Mouse (Mus musculus) kidney, embryonic 14.5 days (tissue): ENCODE results near the gene Trmo. TPM values are rescaled to one million over a fixed set of nuclear protein-coding genes. Genes with fewer than 3 reads are reported as not detected.

Source experiments
- ATAC-seq: fragments of 200-750 bp; cut with Nextera tagmentation; 2 replicates; pipeline ENCODE4 v1.8.0; 2017; ENCODE audit warnings: moderate number of reproducible peaks, mild to moderate bottlenecking, moderate TSS enrichment, moderate library complexity; ENCODE audit not compliant: low FRiP score, low TSS enrichment
- H3K27ac ChIP-seq: fragments of 300-500 bp; sonication (generic); 2 replicates; pipeline ENCODE4 v1.5.1; 2014; ENCODE audit warnings: low read depth, mild to moderate bottlenecking, low read length, moderate library complexity, mixed read lengths
- H3K27me3 ChIP-seq: fragments of 300-500 bp; sonication (generic); 2 replicates; pipeline ENCODE4 v1.6.1; 2014; ENCODE audit warnings: mild to moderate bottlenecking, low read length; ENCODE audit not compliant: control insufficient read depth, insufficient read depth
- H3K36me3 ChIP-seq: fragments of 300-500 bp; sonication (generic); 2 replicates; pipeline ENCODE4 v1.6.1; 2014; ENCODE audit warnings: low read length, mixed read lengths; ENCODE audit not compliant: control insufficient read depth, insufficient read depth
- H3K4me1 ChIP-seq: fragments of 300-500 bp; sonication (generic); 2 replicates; pipeline ENCODE4 v1.6.1; 2014; ENCODE audit warnings: low read length, mixed read lengths; ENCODE audit not compliant: control insufficient read depth, insufficient read depth
- H3K4me2 ChIP-seq: fragments of 300-500 bp; sonication (generic); replicated peaks from 2 replicates; pipeline ENCODE4 v1.6.1; 2014; ENCODE audit warnings: low read depth, mild to moderate bottlenecking, low read length
- H3K4me3 ChIP-seq: fragments of 300-500 bp; sonication (generic); 2 replicates; pipeline ENCODE4 v1.5.1; 2014; ENCODE audit warnings: mild to moderate bottlenecking, low read length
- H3K9ac ChIP-seq: fragments of 300-500 bp; sonication (generic); 2 replicates; pipeline ENCODE4 v1.6.1; 2014; ENCODE audit warnings: low read depth, mild to moderate bottlenecking, low read length, moderate library complexity
- H3K9me3 ChIP-seq: fragments of 300-500 bp; sonication (generic); 2 replicates; pipeline ENCODE4 v1.6.1; 2016; ENCODE audit warnings: low read length; ENCODE audit not compliant: control insufficient read depth
- WGBS: fragments of 180-500 bp; shearing (Covaris S2); extraction: QIAGEN DNeasy Blood & Tissue Kit; methylation state at CpG from one replicate; pipeline ENCODE4 v1.1.7; 2014; 5-methylcytosine and 5-hydroxymethylcytosine counted together
- polyA plus RNA-seq: library from polyadenylated mRNA; unstranded; fragments of >200 nt; fragmentation: Nextera tagmentation; extraction: Ambion mirVana; gene quantifications from 2 replicates; pipeline ENCODE4 v1.2.1, GENCODE M21; 2014

Gene Trmo
- polyA plus RNA-seq, 1 experiment from 2014 or later, result 13.2 TPM

GRCm38 (mm10) chr4:46410677-46411076, 21.4 kb upstream of the Trmo start:
- no peaks in the 10 kb centered on the region for H3K36me3 ChIP-seq
- H3K4me1 ChIP-seq, result no peaks in the 10 kb centered on the region
- no peak overlapping the region for H3K4me3 ChIP-seq
- no peak overlapping the region for H3K27ac ChIP-seq
- no peak for ATAC-seq
- WGBS, result 94% methylated on average over 5 of the region's 5 CpGs
- H3K4me2 ChIP-seq, result no peak overlapping the region
- H3K9me3 ChIP-seq, result no peaks in the 10 kb centered on the region
- H3K27me3 ChIP-seq, result no peaks in the 10 kb centered on the region
- H3K9ac ChIP-seq, result no peak overlapping the region

- no peaks in the 10 kb centered on the region for H3K27me3 ChIP-seq
- no peak overlapping the region for H3K27ac ChIP-seq
- H3K36me3 ChIP-seq, result no peaks in the 10 kb centered on the region
- no peaks in the 10 kb centered on the region for H3K4me1 ChIP-seq
- no peak for ATAC-seq
- no peak overlapping the region for H3K9ac ChIP-seq
- H3K4me3 ChIP-seq, result no peak overlapping the region
- H3K4me2 ChIP-seq, result no peak overlapping the region
- no peaks in the 10 kb centered on the region for H3K9me3 ChIP-seq
- 91% methylated on average over 8 of the region's 8 CpGs for WGBS
These were observed 17.9 kb upstream of the Trmo start for GRCm38 (mm10) chr4:46406966-46407703.

- WGBS, result 75% methylated on average over 6 of the region's 6 CpGs
- Histone ChIP-seq H3K4me2 (no peak overlapping the region), H3K9me3 (no peaks in the 10 kb centered on the region; the same call in 1 of the 2 replicates), H3K4me1 (no peaks in the 10 kb centered on the region), H3K27me3 (no peaks in the 10 kb centered on the region), H3K9ac (no peak overlapping the region), H3K36me3 (no peaks in the 10 kb centered on the region), H3K27ac (no peak overlapping the region), H3K4me3 (no peak overlapping the region)
- ATAC-seq, result no peak
These were observed 15.0 kb upstream of the Trmo start for GRCm38 (mm10) chr4:46404042-46404795.

- no peak overlapping the region for H3K27ac ChIP-seq
- H3K4me3 ChIP-seq, result no peak overlapping the region
- no peak for ATAC-seq
- no peaks in the 10 kb centered on the region for H3K4me1 ChIP-seq
- H3K9ac ChIP-seq, result no peak overlapping the region
- WGBS, result 79% methylated on average over 4 of the region's 4 CpGs
- no peaks in the 10 kb centered on the region; the same call in 1 of the 2 replicates for H3K9me3 ChIP-seq
- H3K36me3 ChIP-seq, result no peaks in the 10 kb centered on the region
- no peaks in the 10 kb centered on the region for H3K27me3 ChIP-seq
- H3K4me2 ChIP-seq, result no peak overlapping the region
These were observed 9.6 kb upstream of the Trmo start for GRCm38 (mm10) chr4:46398839-46399238.

GRCm38 (mm10) chr4:46395736-46396135, 6.5 kb upstream of the Trmo start:
- Histone ChIP-seq H3K4me3 (no peak overlapping the region), H3K9ac (no peak overlapping the region), H3K9me3 (no peaks in the 10 kb centered on the region; the same call in 1 of the 2 replicates), H3K27me3 (no peaks in the 10 kb centered on the region), H3K27ac (no peak overlapping the region), H3K4me1 (no peaks in the 10 kb centered on the region), H3K36me3 (no peaks in the 10 kb centered on the region), H3K4me2 (no peak overlapping the region)
- ATAC-seq, result no peak
- 31% methylated on average over 5 of the region's 5 CpGs for WGBS

GRCm38 (mm10) chr4:46394388-46394787, 5.2 kb upstream of the Trmo start:
- H3K4me2 ChIP-seq, result no peak overlapping the region
- 78% methylated on average over 2 of the region's 2 CpGs for WGBS
- ATAC-seq, result no peak

GRCm38 (mm10) chr4:46390390-46390970, 1.2 kb upstream of the Trmo start:
- Histone ChIP-seq H3K27ac (no peak overlapping the region), H3K4me1 (no peaks in the 10 kb centered on the region), H3K9me3 (no peaks in the 10 kb centered on the region), H3K36me3 (peaks cover 5% of the 10 kb centered on the region; the same call in 1 of the 2 replicates), H3K4me2 (peak overlapping the region; percentile 67), H3K9ac (no peak overlapping the region; the same call in 1 of the 2 replicates), H3K27me3 (no peaks in the 10 kb centered on the region), H3K4me3 (peak overlapping the region; percentile 70)
- ATAC-seq, result 0 out of 2 replicates have a peak, but pooled peaks have one; percentile 15
- 21% methylated on average over 9 of the region's 9 CpGs for WGBS

More at GRCm38 (mm10) chr4:46394388-46394787, 5.2 kb upstream of the Trmo start:
- Histone ChIP-seq H3K27me3 (no peaks in the 10 kb centered on the region), H3K4me1 (no peaks in the 10 kb centered on the region), H3K36me3 (no peaks in the 10 kb centered on the region), H3K4me3 (no peak overlapping the region), H3K27ac (no peak overlapping the region), H3K9ac (no peak overlapping the region), H3K9me3 (no peaks in the 10 kb centered on the region)

GRCm38 (mm10) chr4:46389612-46390341, 540 bp upstream of the Trmo start:
- H3K27me3 ChIP-seq, result no peaks in the 10 kb centered on the region

More at GRCm38 (mm10) chr4:46389612-46390341, 540 bp upstream of the Trmo start:
- Histone ChIP-seq H3K4me1 (no peaks in the 10 kb centered on the region), H3K27ac (peak overlapping the region; percentile 87), H3K4me2 (peak overlapping the region; percentile 67), H3K4me3 (peak overlapping the region; percentile 70), H3K36me3 (peaks cover 12% of the 10 kb centered on the region; the same call in 1 of the 2 replicates), H3K9me3 (no peaks in the 10 kb centered on the region), H3K9ac (peak overlapping the region; percentile 91)
- ATAC-seq, result peak; percentile 32; the same call in 1 of the 2 replicates
- WGBS, result 3% methylated on average over 24 of the region's 24 CpGs
